Mouse (Mus musculus) small intestine, adult 2 months (tissue): ENCODE measurements around the gene Etfb. TPM values are rescaled to one million over a fixed set of nuclear protein-coding genes. Genes with fewer than 3 reads are reported as not detected.

Experiments
- H3K27ac ChIP-seq: fragments of 200-500 bp; 2 replicates; pipeline ENCODE4 v1.5.1; 2012; ENCODE audit warnings: low read depth, low read length, control low read depth, inconsistent platforms; ENCODE audit not compliant: insufficient read depth
- H3K27me3 ChIP-seq: fragments of 200-500 bp; 2 replicates; pipeline ENCODE4 v1.6.1; 2012; ENCODE audit warnings: mild to moderate bottlenecking, moderate library complexity, low read length, inconsistent platforms; ENCODE audit not compliant: control insufficient read depth, insufficient read depth
- H3K36me3 ChIP-seq: fragments of 200-500 bp; 2 replicates; pipeline ENCODE4 v1.6.1; 2012; ENCODE audit warnings: mild to moderate bottlenecking, low read length, control low read depth, inconsistent platforms; ENCODE audit not compliant: control insufficient read depth, insufficient read depth
- H3K4me1 ChIP-seq: fragments of 200-500 bp; 2 replicates; pipeline ENCODE4 v1.6.1; 2012; ENCODE audit warnings: low read length, inconsistent platforms, mixed read lengths; ENCODE audit not compliant: control insufficient read depth, insufficient read depth, insufficient read length
- H3K4me3 ChIP-seq: fragments of 200-500 bp; 2 replicates; pipeline ENCODE4 v1.5.1; 2012; ENCODE audit warnings: low read depth, mild to moderate bottlenecking, control low read depth, inconsistent platforms, low read length, moderate library complexity
- CTCF ChIP-seq: fragments of 200-500 bp; IDR thresholded peaks from 2 replicates; pipeline ENCODE4 v1.5.1; 2012; ENCODE audit warnings: low read depth, mild to moderate bottlenecking, control low read depth, inconsistent platforms, low read length, moderate library complexity, mixed read lengths; ENCODE audit not compliant: insufficient replicate concordance, insufficient read length; ENCODE audit errors: extremely low read depth
- POLR2A ChIP-seq: fragments of 200-500 bp; IDR thresholded peaks from 2 replicates; pipeline ENCODE4 v1.6.1; 2012; ENCODE audit warnings: low read depth, mild to moderate bottlenecking, control low read depth, inconsistent platforms, low read length, moderate library complexity
- WGBS: fragments of 180-500 bp; shearing (Covaris S2); methylation state at CpG from one replicate; pipeline ENCODE4 v1.1.7; 2018; 5-methylcytosine and 5-hydroxymethylcytosine counted together
- polyA plus RNA-seq: library from polyadenylated mRNA; depleted of rRNA; stranded (reverse); fragments of >200 nt; gene quantifications from 2 replicates; pipeline ENCODE4 v1.2.3, GENCODE M21; 2012

The Etfb gene
- polyA plus RNA-seq, 1 experiment: 66.8 TPM

- H3K36me3 ChIP-seq: no peaks in the 10 kb centered on the region
- H3K4me1 ChIP-seq: no peaks in the 10 kb centered on the region
- peak within 1 kb of the TSS; percentile 49 for H3K27ac ChIP-seq
- WGBS: 71% methylated on average over 10 of the region's 10 CpGs
- H3K4me3 ChIP-seq: peak within 1 kb of the TSS; percentile 45
- no peak for TF ChIP-seq CTCF
- no peak for TF ChIP-seq POLR2A
- no peaks in the 10 kb centered on the region for H3K27me3 ChIP-seq
Measured at GRCm38 (mm10) chr7:43436341-43437255, 7.3 kb upstream of the Etfb start, which contains the start of gene Nkg7. TSS of gene Nkg7 (plus strand) at chr7:43437073.

DNA sequence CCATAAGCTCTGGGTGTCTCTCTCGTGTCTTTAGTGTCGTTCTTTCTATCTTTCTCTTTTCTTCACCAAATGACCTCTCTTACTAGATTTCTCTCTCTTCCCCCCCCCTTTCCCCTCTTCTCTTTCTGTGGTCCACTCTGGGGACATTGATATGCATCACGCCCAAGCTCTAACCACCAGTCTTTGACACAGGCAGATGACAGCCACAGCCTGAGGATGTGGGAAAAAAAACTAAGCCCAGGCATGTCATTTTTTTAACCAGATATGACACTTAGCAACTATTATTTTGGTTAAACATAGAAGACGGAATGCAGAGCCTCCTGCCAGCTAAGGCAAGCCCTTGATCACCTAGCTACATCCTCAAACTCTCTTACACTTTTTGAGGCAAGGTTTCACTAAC lies 5.3 kb upstream of the Etfb start:
- 65% methylated on average over 4 of the region's 4 CpGs for whole genome bisulfite sequencing
- Histone ChIP-seq H3K27me3 (no peaks in the 10 kb centered on the region), H3K4me3 (no peak overlapping the region; the same call in 1 of the 2 replicates), H3K27ac (peak overlapping the region; percentile 35; the same call in 1 of the 2 replicates), H3K36me3 (no peaks in the 10 kb centered on the region), H3K4me1 (no peaks in the 10 kb centered on the region; the same call in 1 of the 2 replicates)
- TF ChIP-seq POLR2A: no peak
- no peak for TF ChIP-seq CTCF

- Histone ChIP-seq H3K36me3 (no peaks in the 10 kb centered on the region), H3K4me3 (no peak within 1 kb of the TSS), H3K27me3 (no peaks in the 10 kb centered on the region), H3K27ac (0 out of 2 replicates have a peak within 1 kb of the TSS, but pooled peaks have one; percentile 3), H3K4me1 (peaks cover 4% of the 10 kb centered on the region)
- TF ChIP-seq CTCF (no peak), POLR2A (no peak)
- 78% methylated on average over 6 of the region's 6 CpGs for WGBS
Measured at GRCm38 (mm10) chr7:43440482-43440881, 3.4 kb upstream of the Etfb start, which contains the start of gene Cldnd2. TSS of gene Cldnd2 (plus strand) at chr7:43440782.

GRCm38 (mm10) chr7:43441071-43441470 lies 2.8 kb upstream of the Etfb start:
- peaks cover 4% of the 10 kb centered on the region for H3K4me1 ChIP-seq
- no peaks in the 10 kb centered on the region for H3K36me3 ChIP-seq
- TF ChIP-seq CTCF (no peak), POLR2A (no peak)
- H3K27me3 ChIP-seq: no peaks in the 10 kb centered on the region
- H3K4me3 ChIP-seq: no peak overlapping the region
- 68% methylated on average over 3 of the region's 3 CpGs for WGBS
- no peak overlapping the region for H3K27ac ChIP-seq

DNA sequence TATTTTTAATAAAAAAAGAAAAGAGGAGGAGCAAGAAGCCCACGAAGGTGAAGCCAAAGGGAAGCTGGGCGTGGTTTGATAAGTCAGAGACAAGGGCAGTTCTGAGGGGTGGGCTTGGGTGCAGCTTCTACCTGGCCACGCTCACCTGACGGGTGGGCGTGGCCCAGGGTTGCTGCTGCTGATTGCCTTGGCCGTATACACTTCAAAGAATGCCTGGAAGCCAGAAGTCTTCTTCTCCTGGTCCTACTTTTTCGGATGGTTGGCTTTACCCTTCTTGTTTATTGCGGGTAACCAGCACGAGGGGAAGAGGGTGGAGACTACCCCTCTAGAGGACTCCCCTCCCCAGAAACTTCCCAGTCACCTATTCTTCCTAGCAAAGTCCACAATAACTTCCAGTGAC lies 1.2 kb upstream of the Etfb start:
- 8% methylated on average over 9 of the region's 9 CpGs for WGBS

DNA sequence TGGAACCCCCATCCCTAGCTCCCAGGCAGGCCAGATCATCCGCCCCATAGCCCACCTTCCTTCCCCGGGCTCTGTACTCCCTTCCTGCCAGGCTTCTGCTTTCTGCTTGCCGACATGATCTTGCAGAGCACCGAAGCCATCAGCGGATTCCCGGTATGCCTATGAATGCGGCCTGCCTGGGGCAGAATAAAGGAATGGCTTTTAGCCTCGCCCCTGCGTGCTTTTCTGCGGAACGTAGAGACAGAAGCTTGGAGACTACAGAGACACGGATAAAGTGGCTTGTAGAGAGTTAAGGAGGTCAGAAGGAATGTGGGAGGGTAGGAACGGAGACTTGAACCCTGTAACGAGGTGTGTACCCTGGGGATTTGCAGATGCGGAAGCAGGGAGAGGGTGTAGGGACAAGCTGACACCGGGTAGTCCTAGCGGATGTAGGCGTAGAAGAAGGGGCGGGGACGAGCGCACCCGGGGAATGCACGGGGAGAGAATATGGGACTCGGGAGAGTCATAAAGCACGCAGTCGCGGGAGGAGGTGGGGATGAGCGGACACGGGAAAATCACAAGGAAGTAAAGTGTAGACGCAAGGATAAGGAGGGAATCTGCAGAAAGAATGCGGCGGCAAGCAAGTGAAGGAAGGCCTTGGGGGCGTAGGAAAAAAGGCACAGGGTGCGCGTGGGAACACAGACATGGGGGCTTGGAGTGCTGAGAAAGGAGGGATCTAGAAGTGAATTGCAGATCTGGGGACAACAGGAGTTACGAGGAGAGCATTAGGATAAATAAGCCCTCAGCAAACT lies 562 bp upstream of the Etfb start:
- under 1% methylated on average over 36 of the region's 36 CpGs for WGBS
- TF ChIP-seq POLR2A: peak; percentile 53; the same call in 1 of the 2 replicates
- peak; percentile 6; the same call in 1 of the 2 replicates for TF ChIP-seq CTCF
- Histone ChIP-seq H3K27me3 (no peaks in the 10 kb centered on the region), H3K27ac (peak overlapping the region; percentile 100), H3K4me3 (peak overlapping the region; percentile 95), H3K4me1 (peaks cover 4% of the 10 kb centered on the region), H3K36me3 (no peaks in the 10 kb centered on the region)

More for the DNA sequence above, 1.2 kb upstream of the Etfb start:
- Histone ChIP-seq H3K36me3 (no peaks in the 10 kb centered on the region), H3K4me1 (peaks cover 4% of the 10 kb centered on the region), H3K27me3 (no peaks in the 10 kb centered on the region), H3K4me3 (peak overlapping the region; percentile 95), H3K27ac (peak overlapping the region; percentile 100)
- no peak for TF ChIP-seq CTCF
- TF ChIP-seq POLR2A: no peak
